Mouse (Mus musculus): Measurements from ENCODE around the gene Col4a3bp.
"Not testable (repeated sequence)": the region's sequence is repeated elsewhere in the genome, so short reads cannot be mapped to it uniquely, and the experiment has no call there.

DNA sequence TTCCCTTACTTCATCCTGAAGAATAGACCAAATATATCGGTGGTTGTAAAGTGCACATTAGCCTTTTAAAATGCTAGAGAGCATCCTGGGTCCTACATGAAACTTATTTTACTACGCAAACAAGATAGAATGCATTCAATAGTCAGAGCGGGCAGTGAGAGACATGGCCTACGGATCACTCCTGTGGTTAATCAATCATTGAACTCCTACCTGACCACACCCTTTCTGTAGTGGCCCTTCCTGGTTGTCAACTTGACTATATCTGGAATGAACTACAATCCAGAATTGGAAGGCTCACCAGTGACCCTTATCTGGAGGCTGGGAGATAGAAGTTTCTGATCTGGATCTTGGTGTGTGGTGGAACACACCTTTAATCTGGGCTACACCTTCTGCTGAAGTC is 120.7 kb downstream of the Col4a3bp start:
- not testable (repeated sequence) for TF ChIP-seq CTCF (conservative IDR thresholded peaks at IDR 0.05; ENCODE audit: insufficient read depth, insufficient read length, low read depth, low read length); POLR2A (IDR thresholded peaks at IDR 0.05; ENCODE audit: low read depth, low read length)
